Mouse (Mus musculus): ENCODE data around the gene Mpzl1.

DNA sequence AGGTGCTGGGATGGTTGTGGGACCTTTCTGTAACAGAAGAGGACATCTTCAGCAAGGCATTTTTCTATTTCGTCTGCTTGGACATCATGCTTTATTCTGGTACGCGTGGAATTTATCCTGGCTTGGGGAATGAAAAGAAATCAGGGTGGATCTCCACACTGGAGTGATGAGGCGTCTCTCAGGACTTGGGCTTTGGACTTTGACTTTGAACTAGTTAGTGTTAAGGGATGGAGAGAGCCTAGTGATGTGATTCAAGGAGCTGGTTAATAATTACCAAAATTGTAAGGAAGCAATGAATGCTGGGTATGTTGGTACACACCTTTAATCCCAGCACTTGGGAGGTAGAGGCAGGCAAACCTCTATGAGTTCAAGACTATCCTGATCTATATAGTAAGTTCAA lies 69.1 kb downstream of the Mpzl1 start:
- TF ChIP-seq CTCF (IDR thresholded peaks at IDR 0.05; ENCODE audit: low read depth) (no peak), EP300 (optimal IDR thresholded peaks at IDR 0.05) (no peak)

Measured in stomach, postnatal 0 days (tissue).